Mouse (Mus musculus) inflammation-experienced regulatory T-cells, adult 6 months (primary cell): Measurements from ENCODE around the gene Gamt. TPM values are rescaled to one million over a fixed set of nuclear protein-coding genes. Genes with fewer than 3 reads are reported as not detected.
"Not testable (repeated sequence)": the region's sequence is repeated elsewhere in the genome, so short reads cannot be mapped to it uniquely, and the experiment has no call there.

Experiments used
- ATAC-seq: one replicate; pipeline ENCODE4 v1.8.0; 2017
- polyA plus RNA-seq, 3 experiments: library from polyadenylated mRNA; unstranded; fragments of 100-300 nt; shearing (Covaris generic); gene quantifications; one replicate each; pipeline ENCODE4 v1.2.1; 2017

Gamt gene
- polyA plus RNA-seq, 3 experiments from 2014 or later: 0.67 to 1.7 (median 0.75) TPM

DNA sequence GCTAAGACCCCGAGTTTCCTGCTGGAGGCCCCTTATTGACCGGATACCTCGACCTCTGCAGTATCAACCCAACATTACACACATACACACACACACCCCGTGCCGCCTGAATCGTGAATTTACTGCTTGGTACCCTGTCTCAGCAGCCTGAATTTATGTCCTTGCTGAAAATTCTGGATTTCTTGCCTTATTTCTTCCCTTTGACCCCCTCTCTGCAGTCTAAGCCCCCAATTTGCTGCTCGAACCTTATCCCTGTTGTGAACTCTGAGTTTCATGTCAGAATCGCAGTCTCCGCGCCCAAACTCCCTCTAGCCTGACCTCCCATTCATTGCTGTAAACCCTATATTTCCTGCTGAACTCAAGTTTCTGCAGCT lies 33.7 kb downstream of the Gamt start:
- no peak for ATAC-seq

DNA sequence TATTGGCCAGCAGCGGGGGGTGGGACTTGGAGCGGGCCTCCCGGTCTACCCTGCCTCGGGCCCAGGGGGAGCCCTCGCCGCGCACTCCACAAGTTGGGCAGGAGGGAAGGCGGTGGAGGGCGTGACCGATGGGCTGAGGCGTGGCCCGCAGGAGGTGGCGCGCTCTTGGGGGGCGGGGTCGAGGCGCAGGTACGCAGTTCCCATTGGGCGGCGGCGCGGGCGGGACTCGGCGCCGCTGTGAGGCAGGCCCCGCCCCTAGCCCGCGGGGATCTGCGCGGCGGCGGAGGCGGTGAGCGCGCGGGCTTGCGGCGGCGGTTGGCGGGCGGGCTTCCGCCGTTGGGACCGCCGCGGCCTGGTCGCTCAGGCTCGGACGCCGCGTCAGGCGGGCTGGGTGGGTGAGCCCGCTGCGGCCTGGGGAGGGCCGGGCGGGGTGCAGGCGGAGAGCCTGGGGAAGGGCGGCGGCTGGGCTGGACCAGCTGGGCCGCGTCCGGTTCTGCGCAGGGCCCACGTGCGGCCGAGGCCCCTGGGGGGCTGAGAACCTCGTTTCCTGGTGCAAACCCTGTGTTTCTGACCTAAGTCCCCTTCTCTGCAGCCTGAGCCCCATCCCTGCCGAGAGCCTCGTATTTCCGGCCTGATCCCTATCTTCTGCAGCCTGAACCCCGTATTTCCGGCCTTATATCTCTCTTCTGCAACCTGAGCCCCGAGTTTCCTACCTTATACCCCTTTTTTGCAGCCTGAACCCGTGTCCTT lies 34.2 kb downstream of the Gamt start, which contains the start of gene Mum1:
Mum1 (plus strand) TSS at position 19 of the 750 bp plus-strand sequence.
- peak; percentile 94 for ATAC-seq

DNA sequence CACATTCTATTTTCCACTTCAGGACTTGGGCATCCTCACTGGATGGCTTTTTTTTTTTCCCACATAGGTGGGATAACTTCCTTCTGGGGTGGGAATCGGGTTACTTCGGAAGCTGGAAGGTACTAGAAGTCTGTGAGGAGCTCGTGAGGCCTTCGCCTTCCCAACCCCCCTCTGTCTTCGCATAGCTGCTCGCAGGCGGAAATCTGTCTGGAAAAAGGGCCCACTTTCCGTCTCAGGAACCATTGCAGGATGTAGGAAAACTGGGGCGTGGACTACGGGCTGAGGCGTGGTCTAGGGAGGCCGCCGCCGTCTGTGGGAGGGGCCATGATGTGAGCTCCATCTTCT lies 34.8 kb downstream of the Gamt start:
- ATAC-seq: no peak

DNA sequence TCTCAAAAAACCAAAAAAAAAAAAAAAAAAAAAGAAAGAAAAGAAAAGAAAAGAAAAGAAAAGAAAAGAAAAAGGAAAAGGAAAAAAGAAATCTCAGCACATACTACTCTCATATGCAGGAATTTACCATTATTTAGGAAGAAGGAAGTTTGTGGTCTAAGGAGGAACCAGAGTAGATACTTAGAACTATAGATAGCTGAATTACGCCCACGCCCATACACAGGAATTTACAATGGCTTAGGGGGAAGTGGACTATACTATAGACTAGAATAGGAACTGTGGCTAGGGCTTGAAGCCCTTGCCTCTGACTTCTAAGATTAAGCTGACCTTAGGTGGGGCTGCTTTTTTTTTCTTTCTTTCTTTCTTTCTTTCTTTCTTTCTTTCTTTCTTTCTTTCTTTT lies 37.7 kb downstream of the Gamt start:
- not testable (repeated sequence) for ATAC-seq

DNA sequence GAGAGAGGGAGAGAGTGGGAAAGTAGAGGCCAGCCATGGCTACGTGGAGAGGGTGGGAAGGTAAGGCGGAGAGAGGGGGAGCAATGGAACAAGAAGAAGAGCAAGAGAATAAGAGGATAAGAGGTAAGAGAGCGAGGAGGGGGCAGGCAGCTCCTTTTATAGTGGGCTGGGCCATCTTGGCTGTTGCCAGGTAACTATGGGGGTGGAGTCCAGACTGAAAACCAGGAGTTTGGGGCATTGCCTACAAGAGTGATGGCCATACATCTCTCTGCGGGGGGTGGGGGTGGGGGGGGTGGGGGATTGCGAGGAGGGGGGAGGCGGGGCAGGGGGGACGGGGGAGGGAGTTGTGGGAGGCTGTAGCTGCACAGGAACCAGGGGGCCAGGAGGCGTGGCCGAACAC lies 40.1 kb downstream of the Gamt start:
- ATAC-seq: no peak

DNA sequence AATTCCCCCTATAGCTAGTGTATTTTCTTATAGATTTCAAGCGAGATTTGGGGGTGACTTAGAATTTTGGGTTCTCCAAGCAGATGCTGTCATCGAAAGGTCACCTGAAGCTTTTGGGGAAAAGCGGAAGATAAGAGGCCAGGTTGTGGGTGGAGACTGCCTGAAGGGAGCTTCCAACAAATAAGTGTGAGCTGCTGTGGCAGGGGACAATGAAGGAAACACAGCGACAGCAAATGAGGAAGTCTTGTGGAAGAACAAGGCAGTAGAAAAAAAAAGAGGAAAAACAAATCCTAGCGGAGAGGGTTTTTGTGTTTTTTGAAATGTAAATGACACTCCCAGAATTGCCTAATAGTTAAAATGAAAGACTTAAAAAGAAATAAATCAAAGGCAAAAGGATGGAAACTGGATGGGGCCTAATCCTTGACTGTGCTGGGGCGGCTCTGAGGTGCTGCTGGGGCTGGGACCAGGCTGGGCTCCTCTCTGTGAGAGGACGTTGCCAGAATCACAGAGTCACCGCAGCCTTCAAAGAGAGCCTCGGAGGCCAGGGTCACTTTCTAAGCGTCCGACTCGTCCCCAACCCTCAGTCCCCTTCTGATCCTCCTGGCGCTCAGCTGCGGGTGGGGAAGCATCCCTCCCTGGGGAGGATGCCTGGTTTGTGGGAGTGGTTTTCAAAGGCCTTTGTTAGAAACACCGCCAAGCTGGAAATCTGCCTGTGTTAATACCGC lies 45.6 kb downstream of the Gamt start:
- ATAC-seq: no peak

DNA sequence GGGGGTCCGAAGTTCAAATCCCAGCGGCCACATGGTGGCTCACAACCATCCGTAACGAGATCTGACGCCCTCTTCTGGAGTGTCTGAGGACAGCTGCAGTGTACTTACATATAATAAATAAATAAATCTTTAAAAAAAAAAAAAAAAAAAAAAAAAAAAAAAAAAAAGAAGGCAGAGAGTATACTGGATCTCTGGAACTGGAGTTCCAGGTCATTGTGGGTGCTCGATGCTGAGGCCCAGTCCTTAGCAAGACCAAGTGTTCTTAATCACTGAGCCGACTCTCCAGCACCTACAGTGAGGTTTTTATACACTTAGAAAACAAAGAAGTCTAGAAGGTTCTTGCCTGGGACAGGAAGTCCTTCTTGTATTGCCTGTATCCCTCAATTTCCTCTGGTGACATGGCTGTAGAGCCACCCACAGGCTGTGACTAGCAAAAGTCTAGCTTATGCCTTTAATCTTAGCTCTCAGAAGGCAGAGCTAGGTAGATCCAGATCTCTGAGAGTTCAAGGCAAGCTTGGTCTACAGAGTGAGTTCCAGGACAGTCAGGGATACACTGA lies 49.2 kb downstream of the Gamt start:
- ATAC-seq: not testable (repeated sequence)

DNA sequence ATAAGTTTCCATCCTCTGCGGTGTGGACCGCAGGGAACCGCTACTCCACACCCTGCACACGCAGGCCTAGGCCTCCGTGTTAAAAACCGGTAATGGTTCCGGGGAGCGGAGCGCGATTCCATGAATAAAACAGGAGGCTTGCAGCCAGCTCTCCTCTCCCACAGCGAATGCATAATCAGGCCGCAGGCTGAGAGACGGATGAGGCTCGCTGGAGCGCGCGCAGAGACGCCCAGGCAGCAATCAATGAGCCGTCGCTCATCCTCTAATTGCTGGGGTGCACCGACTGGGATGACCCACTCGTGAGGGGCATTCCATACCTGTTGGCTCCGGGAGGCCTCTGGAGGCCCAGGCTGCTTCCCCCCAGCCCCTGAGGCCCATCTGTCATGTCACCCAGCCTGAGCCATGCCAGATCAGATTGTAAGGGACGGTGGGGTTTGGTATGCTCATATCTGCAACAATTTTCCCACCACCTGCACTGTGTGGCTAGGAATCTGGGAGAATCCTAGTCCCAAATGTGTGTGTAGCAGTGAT lies 51.9 kb downstream of the Gamt start:
- no peak for ATAC-seq

DNA sequence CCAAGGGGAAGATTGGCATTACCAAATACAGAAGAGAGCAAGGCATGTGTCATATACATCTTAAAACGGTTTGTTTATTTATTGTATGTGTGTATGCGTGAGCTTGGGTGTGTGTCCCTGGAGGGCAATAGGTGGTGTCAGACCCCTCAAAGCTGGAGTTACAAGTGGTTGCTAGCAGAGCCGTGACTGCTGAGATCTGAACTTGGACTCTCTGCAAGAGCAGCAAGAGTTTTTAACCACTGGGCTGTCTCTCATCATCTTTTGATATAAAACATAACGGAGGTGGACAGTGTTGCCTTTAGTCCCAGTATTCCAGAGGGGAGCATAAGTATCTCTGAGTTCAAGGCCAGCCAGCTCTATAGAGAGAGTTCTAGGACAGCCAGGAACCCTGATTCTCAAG lies 52.6 kb downstream of the Gamt start:
- no peak for ATAC-seq

Other genes with a start within 250 kb of the Gamt start
- gene Arhgap45, start 244.4 kb downstream of the Gamt start, polyA plus RNA-seq: 100 to 1,000 TPM; 242 to 254 (median 251) TPM
- gene Polr2e, start 221.2 kb downstream of the Gamt start, polyA plus RNA-seq: 100 to 1,000 TPM; 137 to 227 (median 211) TPM
- gene Gpx4, start 213.8 kb downstream of the Gamt start, polyA plus RNA-seq: 100 to 1,000 TPM; 346 to 445 (median 381) TPM
- gene Sbno2, start 155.4 kb downstream of the Gamt start, polyA plus RNA-seq: 10 to 100 TPM; 30.4 to 39.1 (median 32.6) TPM
- gene Stk11, start 145.2 kb downstream of the Gamt start, polyA plus RNA-seq: 10 to 100 TPM; 23.5 to 30.3 (median 25.5) TPM
- 100 to 1,000 TPM; 297 to 357 (median 299) TPM for gene Atp5d, start 122.4 kb downstream of the Gamt start, polyA plus RNA-seq
- 1 to 10 TPM in 2 of 3 experiments, under 1 TPM in 1; 0.60 to 2.3 (median 1.3) TPM for gene Cbarp, start 120.2 kb downstream of the Gamt start, polyA plus RNA-seq
- gene Midn, start 112.7 kb downstream of the Gamt start, polyA plus RNA-seq: 1 to 10 TPM; 7.3 to 9.3 (median 7.5) TPM
- gene Cirbp, start 95.0 kb downstream of the Gamt start, polyA plus RNA-seq: 100 to 1,000 TPM in 2 of 3 experiments, 10 to 100 TPM in 1; 84.2 to 255 (median 213) TPM
- gene 1600002K03Rik, start 88.1 kb downstream of the Gamt start, polyA plus RNA-seq: 10 to 100 TPM; 17.9 to 28.4 (median 20.5) TPM
- not detected for gene Efna2, start 81.5 kb downstream of the Gamt start, polyA plus RNA-seq
- gene Mum1, start 34.6 kb downstream of the Gamt start, polyA plus RNA-seq: 10 to 100 TPM; 57.7 to 85.1 (median 67.4) TPM
- gene Ndufs7, start 11.9 kb downstream of the Gamt start, polyA plus RNA-seq: 100 to 1,000 TPM; 183 to 267 (median 228) TPM
- gene Dazap1, start 474 bp upstream of the Gamt start, polyA plus RNA-seq: 10 to 100 TPM; 12.3 to 14.4 (median 14.0) TPM
- gene Rps15, start 31.4 kb upstream of the Gamt start, polyA plus RNA-seq: 1,000 to 10,000 TPM in 2 of 3 experiments, 100 to 1,000 TPM in 1; 970 to 1,806 (median 1,658) TPM
- gene Apc2, start 35.0 kb upstream of the Gamt start, polyA plus RNA-seq: under 1 TPM; 0.04 to 0.35 (median 0.05) TPM
- gene 2310011J03Rik, start 59.5 kb upstream of the Gamt start, polyA plus RNA-seq: 10 to 100 TPM; 38.1 to 52.1 (median 41.8) TPM
- gene Pcsk4, start 68.5 kb upstream of the Gamt start, polyA plus RNA-seq: 10 to 100 TPM in 1 of 3 experiments, 1 to 10 TPM in 2; 2.2 to 10.8 (median 9.5) TPM
- gene Reep6, start 68.9 kb upstream of the Gamt start, polyA plus RNA-seq: not detected
- gene Adamtsl5, start 87.4 kb upstream of the Gamt start, polyA plus RNA-seq: not detected
- not detected for gene Plk5, start 95.4 kb upstream of the Gamt start, polyA plus RNA-seq
- gene Mex3d, start 126.6 kb upstream of the Gamt start, polyA plus RNA-seq: 1 to 10 TPM in 1 of 3 experiments, under 1 TPM in 2; 0.79 to 1.3 (median 0.79) TPM
- 10 to 100 TPM; 19.2 to 30.4 (median 25.9) TPM for gene Mbd3, start 138.5 kb upstream of the Gamt start, polyA plus RNA-seq
- 100 to 1,000 TPM; 289 to 335 (median 330) TPM for gene Uqcr11, start 145.8 kb upstream of the Gamt start, polyA plus RNA-seq
- 1 to 10 TPM; 6.7 to 8.2 (median 7.9) TPM for gene Tcf3, start 172.6 kb upstream of the Gamt start, polyA plus RNA-seq
- not detected for gene Onecut3, start 233.8 kb upstream of the Gamt start, polyA plus RNA-seq